Mouse (Mus musculus): ENCODE results near the gene Defb5.
"Not testable (repeated sequence)": the region's sequence is repeated elsewhere in the genome, so short reads cannot be mapped to it uniquely, and the experiment has no call there.

Defb5 gene

DNA sequence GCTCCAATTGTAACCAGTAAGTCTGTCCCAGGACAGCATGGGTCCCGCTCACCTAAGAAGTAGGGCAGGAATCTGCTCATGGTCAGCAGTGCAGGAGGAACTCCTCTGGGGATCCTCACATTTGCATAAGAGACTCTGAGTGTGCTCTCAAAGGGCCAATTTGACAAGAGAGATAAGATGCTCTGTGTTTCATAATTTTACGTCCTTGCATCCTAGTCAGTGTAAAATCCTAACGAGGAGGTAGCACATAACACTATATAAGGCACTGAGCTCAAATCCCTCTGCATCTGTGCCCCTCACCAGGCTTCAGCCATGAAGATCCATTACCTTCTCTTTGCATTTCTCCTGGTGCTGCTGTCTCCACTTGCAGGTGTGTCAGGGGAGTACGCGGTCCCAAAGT, at the start of gene Defb5:
TSS of gene Defb5 (plus strand) at position 301 of the 400 bp plus-strand sequence.
- no peak for DNase-seq (ENCODE audit: low spot score in 2 of 2)

DNA sequence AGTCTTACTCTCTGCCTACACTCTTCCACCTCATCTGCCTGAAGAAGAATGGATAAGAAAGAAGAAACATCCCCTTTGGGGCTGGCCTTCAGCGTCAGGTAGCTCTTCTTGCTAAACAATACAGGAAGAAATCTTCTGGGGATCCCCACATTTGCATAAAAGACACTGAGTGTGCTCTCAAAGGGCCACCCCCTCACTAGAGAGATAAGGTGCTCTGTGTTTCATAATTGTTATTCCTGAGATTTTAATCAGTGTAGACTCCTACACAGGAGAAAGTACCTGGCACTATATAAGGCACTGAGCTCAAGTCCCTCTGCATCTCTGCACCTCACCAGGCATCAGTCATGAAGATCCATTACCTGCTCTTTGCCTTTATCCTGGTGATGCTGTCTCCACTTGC, 22.2 kb upstream of the Defb5 start, which contains the start of gene Defb6:
TSS of gene Defb6 (plus strand) at position 318 of the 400 bp plus-strand sequence.
- no peak for DNase-seq (ENCODE audit: low spot score in 2 of 2)

DNA sequence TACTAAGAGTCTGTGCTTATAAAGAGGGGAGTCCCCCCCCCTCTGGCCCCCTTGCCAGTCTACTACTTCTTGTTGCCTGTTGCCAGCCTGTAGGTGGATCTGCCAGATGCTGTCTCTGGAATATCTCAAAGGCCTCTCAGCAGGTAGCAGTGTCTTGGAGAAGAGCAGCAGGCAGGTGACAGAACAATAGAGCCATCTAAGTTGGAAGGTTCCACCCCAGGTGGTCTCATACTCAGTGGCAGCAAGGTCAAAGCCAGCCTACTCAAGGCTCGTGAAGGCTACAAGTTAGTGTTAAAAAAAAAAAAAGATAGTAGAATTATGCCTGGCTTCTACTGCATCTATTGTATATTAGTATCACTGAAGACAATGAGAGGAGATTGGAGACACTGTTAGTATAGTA, 9.3 kb upstream of the Defb5 start:
- DNase-seq (ENCODE audit: low spot score in 2 of 2), result no peak

DNA sequence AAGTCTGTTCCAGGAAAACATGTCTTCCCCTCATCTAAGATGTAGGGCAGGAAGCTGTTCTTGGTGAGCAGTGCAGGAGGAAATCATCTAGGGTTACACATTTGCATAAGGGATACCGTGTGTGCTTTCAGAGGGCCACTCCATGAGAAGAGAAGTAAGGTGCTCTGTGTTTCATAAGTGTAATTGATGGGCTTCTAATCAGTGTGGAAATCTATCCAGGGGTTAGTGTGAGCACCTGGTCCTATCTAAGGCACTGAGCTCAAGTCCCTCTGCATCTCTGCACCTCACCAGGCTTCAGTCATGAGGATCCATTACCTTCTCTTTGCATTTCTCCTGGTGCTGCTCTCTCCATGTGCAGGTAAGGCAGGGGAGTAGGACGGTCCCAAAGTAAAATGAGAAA, 7.8 kb upstream of the Defb5 start, which contains the start of gene Defb46:
TSS of gene Defb46 (plus strand) at position 301 of the 400 bp plus-strand sequence.
- DNase-seq (ENCODE audit: low spot score in 2 of 2), result no peak

DNA sequence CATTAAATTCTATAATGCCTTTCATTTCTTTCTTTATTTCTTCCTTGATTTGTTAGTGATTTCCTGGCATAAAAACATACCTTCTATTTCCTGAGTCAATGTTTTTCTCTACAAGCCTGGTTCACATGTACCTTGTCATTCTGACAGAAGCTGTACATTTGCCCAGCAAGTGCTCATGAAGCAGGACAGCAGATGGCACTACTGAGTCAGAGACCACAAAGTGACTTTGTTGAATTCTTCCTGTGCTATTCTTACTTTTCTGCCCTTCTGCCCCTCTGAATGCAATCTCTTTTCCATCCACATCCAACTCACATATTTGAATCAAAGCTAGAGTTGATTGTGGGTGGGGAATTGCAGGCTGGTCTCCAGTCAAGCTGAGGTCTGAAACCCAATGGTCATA, 10.8 kb downstream of the Defb5 start:
- DNase-seq (ENCODE audit: low spot score in 2 of 2), result no peak

DNA sequence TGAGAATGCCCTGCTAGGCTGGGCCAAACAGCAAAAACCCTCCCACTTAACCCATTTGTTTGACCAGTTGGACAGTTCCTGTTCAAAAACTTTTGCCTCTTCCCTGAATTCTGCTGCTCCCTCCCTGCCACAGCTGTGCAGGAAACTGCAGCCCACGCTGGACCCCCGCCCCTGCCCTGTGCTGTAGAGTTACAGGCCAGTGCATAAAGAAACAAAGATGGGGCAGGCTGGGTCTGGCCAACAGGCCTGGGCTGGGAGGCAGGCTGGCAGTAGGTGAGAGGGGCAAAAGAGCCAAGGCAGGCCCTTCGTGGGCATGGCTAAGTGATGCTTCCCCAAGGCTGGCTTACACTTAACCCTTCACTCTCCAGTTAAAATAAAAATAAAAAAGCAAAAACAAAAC, 12.3 kb downstream of the Defb5 start:
- DNase-seq (ENCODE audit: low spot score in 2 of 2), result no peak

DNA sequence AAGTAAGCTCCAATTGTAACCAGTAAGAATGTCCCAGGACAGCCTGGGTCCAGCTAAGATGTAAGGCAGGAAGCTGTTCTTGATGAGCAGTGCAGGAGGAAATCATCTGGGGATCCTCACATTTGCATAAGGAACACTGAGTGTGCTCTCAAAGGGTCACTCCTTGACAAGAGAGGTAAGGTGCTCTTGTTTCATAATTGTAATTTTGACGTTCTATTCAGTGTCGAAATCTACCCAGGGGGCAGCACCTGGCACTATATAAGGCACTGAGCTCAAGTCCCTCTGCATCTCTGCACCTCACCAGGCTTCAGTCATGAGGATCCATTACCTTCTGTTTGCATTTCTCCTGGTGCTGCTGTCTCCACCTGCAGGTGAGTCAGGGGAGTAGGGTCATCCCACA, 45.7 kb downstream of the Defb5 start, which contains the start of gene Defb3:
TSS of gene Defb3 (plus strand) at position 301 of the 400 bp plus-strand sequence.
- not testable (repeated sequence) for DNase-seq (ENCODE audit: low spot score in 2 of 2)

DNA sequence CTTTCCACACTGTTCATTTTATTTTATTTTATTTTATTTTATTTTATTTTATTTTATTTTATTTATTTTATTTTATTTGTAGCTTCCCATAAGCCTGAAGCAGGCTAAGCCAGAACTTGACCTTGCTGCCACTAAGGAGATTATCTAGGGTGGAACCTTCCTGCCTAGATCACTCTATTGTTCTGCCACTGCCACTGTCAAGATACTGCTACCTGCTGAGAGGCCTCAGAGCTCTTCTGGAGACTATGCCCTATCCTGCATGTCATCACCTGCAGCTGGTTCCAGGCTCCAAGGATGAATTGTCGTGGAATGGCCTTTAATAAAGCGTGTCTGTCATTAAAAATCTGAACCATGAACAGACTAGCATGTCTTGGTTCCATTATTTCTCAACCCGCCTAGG, 51.0 kb downstream of the Defb5 start:
- DNase-seq (ENCODE audit: low spot score in 2 of 2), result not testable (repeated sequence)
